Mouse (Mus musculus): Measurements from ENCODE around the gene Ppp1r10. TPM values are rescaled to one million over a fixed set of nuclear protein-coding genes. Genes with fewer than 3 reads are reported as not detected.

Gene Ppp1r10
- polyA plus RNA-seq, 1 experiment from 2014 or later = 60.2 TPM

MicroRNAs within 50 kb of the gene (microRNA counts, 519-probe panel; counts per million panel counts)
- microRNA mmu-miR-1894-3p (342 counts per million, percentile 67 among the panel's probes with 10 or more counts), microRNA mmu-miR-1894-5p (342 counts per million, percentile 67 among the panel's probes with 10 or more counts), microRNA mmu-miR-877 (342 counts per million, percentile 67 among the panel's probes with 10 or more counts)

Small RNA genes lying within 50 kb of the gene (microRNA-seq; reads per million reads assigned to microRNA genes)
- gene Gm28033 = 1.3 reads per million
- gene Mir1894 = not detected
- gene Mir877 = 118 reads per million, percentile 55 among the genes with 10 or more reads in this experiment

Other genes starting within 250 kb of the Ppp1r10 start
- 14.9 and 15.2 TPM in 2 replicates for gene Vars2, start 248.8 kb upstream of the Ppp1r10 start, polyA plus RNA-seq (2016; fragmentation: Nextera tagmentation; extraction: Ambion mirVana)
- 35.8 and 36.9 TPM in 2 replicates for gene Gtf2h4, start 242.7 kb upstream of the Ppp1r10 start, polyA plus RNA-seq (2016; fragmentation: Nextera tagmentation; extraction: Ambion mirVana)
- gene Ddr1, start 211.8 kb upstream of the Ppp1r10 start, polyA plus RNA-seq (2016; fragmentation: Nextera tagmentation; extraction: Ambion mirVana) = 170 and 172 TPM in 2 replicates
- gene Ier3, start 94.8 kb upstream of the Ppp1r10 start, polyA plus RNA-seq (2016; fragmentation: Nextera tagmentation; extraction: Ambion mirVana) = 5.2 and 7.9 TPM in 2 replicates
- 60.5 and 60.6 TPM in 2 replicates for gene Flot1, start 93.2 kb upstream of the Ppp1r10 start, polyA plus RNA-seq (2016; fragmentation: Nextera tagmentation; extraction: Ambion mirVana)
- gene Tubb5, start 78.1 kb upstream of the Ppp1r10 start, polyA plus RNA-seq (2016; fragmentation: Nextera tagmentation; extraction: Ambion mirVana) = 1,533 and 1,543 TPM in 2 replicates
- gene Mdc1, start 74.9 kb upstream of the Ppp1r10 start, polyA plus RNA-seq (2016; fragmentation: Nextera tagmentation; extraction: Ambion mirVana) = 13.6 and 14.7 TPM in 2 replicates
- gene Nrm, start 55.1 kb upstream of the Ppp1r10 start, polyA plus RNA-seq (2016; fragmentation: Nextera tagmentation; extraction: Ambion mirVana) = 40.5 and 41.3 TPM in 2 replicates
- 34.6 and 35.1 TPM in 2 replicates for gene Ppp1r18, start 50.8 kb upstream of the Ppp1r10 start, polyA plus RNA-seq (2016; fragmentation: Nextera tagmentation; extraction: Ambion mirVana)
- 43.3 and 45.9 TPM in 2 replicates for gene Dhx16, start 36.6 kb upstream of the Ppp1r10 start, polyA plus RNA-seq (2016; fragmentation: Nextera tagmentation; extraction: Ambion mirVana)
- 26.8 and 30.3 TPM in 2 replicates for gene 2310061I04Rik, start 19.0 kb upstream of the Ppp1r10 start, polyA plus RNA-seq (2016; fragmentation: Nextera tagmentation; extraction: Ambion mirVana)
- gene Atat1, start 6.4 kb upstream of the Ppp1r10 start, polyA plus RNA-seq (2016; fragmentation: Nextera tagmentation; extraction: Ambion mirVana) = 299 and 304 TPM in 2 replicates
- 55.3 and 56.1 TPM in 2 replicates for gene Mrps18b, start within 50 bp of the Ppp1r10 start, polyA plus RNA-seq (2016; fragmentation: Nextera tagmentation; extraction: Ambion mirVana)
- gene Abcf1, start 53.3 kb downstream of the Ppp1r10 start, polyA plus RNA-seq (2016; fragmentation: Nextera tagmentation; extraction: Ambion mirVana) = 105 and 112 TPM in 2 replicates
- 53.3 and 53.5 TPM in 2 replicates for gene Gnl1, start 63.4 kb downstream of the Ppp1r10 start, polyA plus RNA-seq (2016; fragmentation: Nextera tagmentation; extraction: Ambion mirVana)
- gene Prr3, start 63.8 kb downstream of the Ppp1r10 start, polyA plus RNA-seq (2016; fragmentation: Nextera tagmentation; extraction: Ambion mirVana) = 50.9 and 56.1 TPM in 2 replicates
- gene H2-T24, start 104.1 kb downstream of the Ppp1r10 start, polyA plus RNA-seq (2016; fragmentation: Nextera tagmentation; extraction: Ambion mirVana) = 4.5 and 5.2 TPM in 2 replicates
- gene H2-T23, start 116.4 kb downstream of the Ppp1r10 start, polyA plus RNA-seq (2016; fragmentation: Nextera tagmentation; extraction: Ambion mirVana) = 3.6 and 4.0 TPM in 2 replicates
- gene H2-T22, start 126.3 kb downstream of the Ppp1r10 start, polyA plus RNA-seq (2016; fragmentation: Nextera tagmentation; extraction: Ambion mirVana) = 7.4 and 7.7 TPM in 2 replicates
- gene Gm6034, start 126.5 kb downstream of the Ppp1r10 start, polyA plus RNA-seq (2016; fragmentation: Nextera tagmentation; extraction: Ambion mirVana) = not detected in 2 replicates
- gene Gm11127, start 141.9 kb downstream of the Ppp1r10 start, polyA plus RNA-seq (2016; fragmentation: Nextera tagmentation; extraction: Ambion mirVana) = not detected in 2 replicates
- not detected in 2 replicates for gene Gm19684, start 205.2 kb downstream of the Ppp1r10 start, polyA plus RNA-seq (2016; fragmentation: Nextera tagmentation; extraction: Ambion mirVana)
- not detected in 2 replicates for gene Gm7030, start 213.0 kb downstream of the Ppp1r10 start, polyA plus RNA-seq (2016; fragmentation: Nextera tagmentation; extraction: Ambion mirVana)

All from neural tube, embryonic 12.5 days (tissue).